Mouse (Mus musculus) midbrain, postnatal 0 days (tissue): ENCODE results near the gene Moap1. TPM values are rescaled to one million over a fixed set of nuclear protein-coding genes. Genes with fewer than 3 reads are reported as not detected.
A peak's percentile ranks its signal among the peaks of the same experiment; 100 is the strongest.

Source experiments
- ATAC-seq: fragments of 200-750 bp; cut with Nextera tagmentation; 2 replicates; pipeline ENCODE4 v1.8.0; 2017; ENCODE audit warnings: moderate number of reproducible peaks, mild to moderate bottlenecking, moderate TSS enrichment, moderate library complexity; ENCODE audit not compliant: low FRiP score
- DNase-seq: peaks from one replicate; pipeline ENCODE4 v3.0.0-alpha.2; 2015; ENCODE audit warnings: low spot score
- H3K27ac ChIP-seq: fragments of 300-500 bp; sonication (generic); 2 replicates; pipeline ENCODE4 v1.5.1; 2014; ENCODE audit warnings: low read depth, mild to moderate bottlenecking, low read length, mixed read lengths
- H3K27me3 ChIP-seq: fragments of 300-500 bp; sonication (generic); 2 replicates; pipeline ENCODE4 v1.6.1; 2014; ENCODE audit warnings: low read length, control low read depth, mixed read lengths; ENCODE audit not compliant: insufficient read depth
- H3K36me3 ChIP-seq: fragments of 300-500 bp; sonication (generic); 2 replicates; pipeline ENCODE4 v1.6.1; 2014; ENCODE audit warnings: low read length, control low read depth, mixed read lengths; ENCODE audit not compliant: insufficient read depth
- H3K4me1 ChIP-seq: fragments of 300-500 bp; sonication (generic); 2 replicates; pipeline ENCODE4 v1.6.1; 2014; ENCODE audit warnings: mild to moderate bottlenecking, control low read depth, antibody characterized with exemption, low read length, mixed read lengths; ENCODE audit not compliant: insufficient read depth
- H3K4me2 ChIP-seq: fragments of 300-500 bp; sonication (generic); 2 replicates; pipeline ENCODE4 v1.6.1; 2014; ENCODE audit warnings: low read depth, mild to moderate bottlenecking, low read length, mixed read lengths; ENCODE audit not compliant: poor library complexity, severe bottlenecking
- H3K4me3 ChIP-seq: fragments of 300-500 bp; sonication (generic); 2 replicates; pipeline ENCODE4 v1.5.1; 2014; ENCODE audit warnings: low read depth, mild to moderate bottlenecking, low read length, moderate library complexity
- H3K9ac ChIP-seq: fragments of 300-500 bp; sonication (generic); replicated peaks from 2 replicates; pipeline ENCODE4 v1.6.1; 2014; ENCODE audit warnings: mild to moderate bottlenecking, low read length, moderate library complexity, mixed read lengths; ENCODE audit not compliant: poor library complexity, severe bottlenecking
- H3K9me3 ChIP-seq: fragments of 300-500 bp; sonication (generic); 2 replicates; pipeline ENCODE4 v1.6.1; 2016; ENCODE audit warnings: low read length, control low read depth
- CTCF ChIP-seq: IDR thresholded peaks from 2 replicates; pipeline ENCODE4 v1.5.1; 2016; ENCODE audit warnings: antibody characterized with exemption, mild to moderate bottlenecking
- WGBS: fragments of 180-500 bp; shearing (Covaris S2); extraction: QIAGEN DNeasy Blood & Tissue Kit; methylation state at CpG from one replicate; pipeline ENCODE4 v1.1.7; 2014; 5-methylcytosine and 5-hydroxymethylcytosine counted together
- polyA plus RNA-seq: library from polyadenylated mRNA; unstranded; fragments of >200 nt; fragmentation: Nextera tagmentation; extraction: Ambion mirVana; gene quantifications from 2 replicates; pipeline ENCODE4 v1.2.1, GENCODE M21; 2015
- total RNA-seq: library from RNA; depleted of rRNA; stranded (reverse); fragments of >200 nt; gene quantifications from 2 replicates; pipeline ENCODE4 v1.2.3, GENCODE M21; 2014

Gene Moap1
- total and polyA plus RNA-seq, 2 experiments from 2014 or later, result 20.9 to 71.8 TPM

DNA sequence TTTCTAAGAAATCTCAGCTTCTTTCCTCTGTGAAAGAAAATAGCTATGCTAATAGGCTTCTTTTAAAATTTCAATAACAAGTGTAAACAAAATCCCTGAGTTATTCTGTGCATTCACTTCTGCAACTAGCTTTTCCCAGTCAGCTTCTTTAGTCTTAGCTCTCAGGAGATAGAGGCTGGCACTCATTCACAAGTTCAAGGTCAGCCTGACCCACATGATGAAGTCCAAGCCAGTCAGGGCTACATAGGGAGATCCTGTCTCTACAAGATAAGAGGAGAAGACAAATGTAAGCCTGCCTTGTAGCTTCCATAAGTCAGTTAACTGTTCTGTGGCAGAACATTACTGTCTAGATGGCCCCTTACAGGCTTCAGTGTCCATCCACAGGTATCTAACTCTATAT is 20.2 kb upstream of the Moap1 start:
- Histone ChIP-seq H3K9ac (no peak overlapping the region), H3K9me3 (no peaks in the 10 kb centered on the region), H3K27me3 (no peaks in the 10 kb centered on the region), H3K4me3 (no peak overlapping the region), H3K4me1 (peaks cover 8% of the 10 kb centered on the region), H3K27ac (no peak overlapping the region), H3K36me3 (peaks cover 34% of the 10 kb centered on the region), H3K4me2 (no peak overlapping the region)
- DNase-seq (no peak), ATAC-seq (no peak)
- no peak for TF ChIP-seq CTCF

DNA sequence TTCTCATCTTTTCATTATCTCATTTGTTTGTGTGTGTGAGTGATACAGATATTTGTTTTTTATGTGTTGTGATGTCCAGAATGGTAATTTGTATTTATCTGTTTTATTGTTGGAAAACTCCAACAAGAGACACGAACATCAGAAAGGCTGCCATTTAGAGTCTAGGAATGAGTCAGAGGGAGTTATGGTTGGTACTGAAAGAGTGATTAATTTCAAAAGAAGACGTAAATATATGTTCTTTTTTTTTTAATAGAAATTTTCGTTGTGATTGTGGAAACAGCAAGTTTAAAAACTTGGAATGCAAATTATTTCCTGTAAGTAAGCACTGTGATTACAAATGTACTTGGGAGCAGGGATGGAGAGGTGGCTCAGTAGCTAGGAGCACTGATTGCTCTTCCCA is 18.2 kb upstream of the Moap1 start:
- TF ChIP-seq CTCF, result no peak
- WGBS, result 94% methylated on average over 3 of the region's 3 CpGs
- DNase-seq, result no peak
- H3K4me2 ChIP-seq, result no peak overlapping the region
- H3K27ac ChIP-seq, result no peak overlapping the region
- peaks cover 17% of the 10 kb centered on the region for H3K36me3 ChIP-seq
- H3K27me3 ChIP-seq, result no peaks in the 10 kb centered on the region
- no peak overlapping the region for H3K4me3 ChIP-seq
- ATAC-seq, result no peak
- no peaks in the 10 kb centered on the region for H3K9me3 ChIP-seq
- peaks cover 9% of the 10 kb centered on the region for H3K4me1 ChIP-seq
- H3K9ac ChIP-seq, result no peak overlapping the region

GRCm38 (mm10) chr12:102758936-102759335 is 15.5 kb upstream of the Moap1 start:
- 1% methylated on average over 5 of the region's 5 CpGs for WGBS

GRCm38 (mm10) chr12:102758403-102758756 is 14.9 kb upstream of the Moap1 start, which contains the start of gene Gm20604:
Gene Gm20604, minus strand, starts transcription at chr12:102758672.
- H3K9ac ChIP-seq, result peak within 1 kb of the TSS; percentile 75
- no peak for TF ChIP-seq CTCF
- under 1% methylated on average over 10 of the region's 10 CpGs for WGBS
- H3K36me3 ChIP-seq, result 0 out of 2 replicates have a peak, but pooled peaks cover 3% of the 10 kb centered on the region
- DNase-seq, result peak; percentile 34
- peak within 1 kb of the TSS; percentile 82 for H3K27ac ChIP-seq
- H3K4me3 ChIP-seq, result peak within 1 kb of the TSS; percentile 85
- H3K9me3 ChIP-seq, result no peaks in the 10 kb centered on the region
- H3K4me1 ChIP-seq, result peaks cover 9% of the 10 kb centered on the region
- peak within 1 kb of the TSS; percentile 88 for H3K4me2 ChIP-seq
- no peak for ATAC-seq
- H3K27me3 ChIP-seq, result no peaks in the 10 kb centered on the region

More at GRCm38 (mm10) chr12:102758936-102759335, 15.5 kb upstream of the Moap1 start:
- no peaks in the 10 kb centered on the region for H3K27me3 ChIP-seq
- H3K4me3 ChIP-seq, result peak overlapping the region; percentile 85
- H3K9ac ChIP-seq, result peak overlapping the region; percentile 75; the same call in 1 of the 2 replicates
- no peaks in the 10 kb centered on the region for H3K9me3 ChIP-seq
- no peak for TF ChIP-seq CTCF
- no peak overlapping the region for H3K27ac ChIP-seq
- H3K4me2 ChIP-seq, result peak overlapping the region; percentile 88
- ATAC-seq (no peak), DNase-seq (no peak)
- H3K36me3 ChIP-seq, result 0 out of 2 replicates have a peak, but pooled peaks cover 3% of the 10 kb centered on the region
- peaks cover 9% of the 10 kb centered on the region for H3K4me1 ChIP-seq

DNA sequence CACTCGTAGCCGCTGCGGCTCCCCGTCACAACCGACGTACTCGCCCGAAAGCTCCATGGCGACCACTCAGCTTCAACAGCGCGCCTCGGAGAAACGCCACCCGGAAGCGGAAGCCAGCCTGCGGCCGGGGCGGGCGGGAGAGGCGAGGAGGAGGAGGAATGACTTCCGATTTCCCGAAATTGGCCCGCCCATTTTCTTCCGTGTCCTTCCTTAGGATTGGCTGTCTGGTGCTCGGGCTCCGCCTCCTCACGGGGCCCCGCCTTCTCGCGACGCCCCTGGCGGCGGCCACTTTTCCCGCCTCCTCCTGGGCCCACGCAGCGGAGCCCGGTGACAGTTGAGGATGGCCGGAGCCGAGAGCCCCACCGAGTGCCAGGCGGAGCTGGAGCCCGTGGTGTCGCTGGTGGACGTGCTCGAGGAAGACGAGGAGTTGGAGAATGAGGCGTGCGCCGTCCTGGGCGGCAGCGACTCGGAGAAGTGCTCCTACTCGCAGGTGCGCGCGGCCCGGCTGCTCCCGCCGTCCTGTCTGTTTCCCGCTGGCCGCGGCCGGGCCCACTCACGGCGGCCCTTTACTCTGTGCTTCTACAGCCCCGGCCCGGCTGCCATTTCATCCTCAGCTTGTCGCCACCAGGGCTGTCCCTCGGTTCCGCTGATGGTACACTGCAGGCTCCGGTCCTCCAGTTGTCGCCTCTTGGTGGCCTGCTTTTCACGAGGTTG is 14.4 kb upstream of the Moap1 start, which contains the start of the genes Gm28051, Gon7 and Ubr7:
Gm28051 (minus strand) TSS at position 77 of the 714 bp plus-strand sequence.
Gon7 (minus strand) TSS at position 115 of the 714 bp plus-strand sequence.
Ubr7 (plus strand) TSS at position 279 of the 714 bp plus-strand sequence.
- H3K9me3 ChIP-seq, result no peaks in the 10 kb centered on the region
- peak; percentile 67 for TF ChIP-seq CTCF
- H3K4me3 ChIP-seq, result peak within 1 kb of the TSS; percentile 85
- WGBS, result under 1% methylated on average over 59 of the region's 73 CpGs
- peak within 1 kb of the TSS; percentile 88 for H3K4me2 ChIP-seq
- DNase-seq (peak; percentile 97), ATAC-seq (peak; percentile 98)
- H3K36me3 ChIP-seq, result 0 out of 2 replicates have a peak, but pooled peaks cover 3% of the 10 kb centered on the region
- H3K4me1 ChIP-seq, result peaks cover 9% of the 10 kb centered on the region
- peak within 1 kb of the TSS; percentile 82 for H3K27ac ChIP-seq
- H3K27me3 ChIP-seq, result no peaks in the 10 kb centered on the region
- H3K9ac ChIP-seq, result peak within 1 kb of the TSS; percentile 75

- TF ChIP-seq CTCF, result no peak
- DNase-seq (no peak), ATAC-seq (peak; percentile 2; the same call in 1 of the 2 replicates)
- peak overlapping the region; percentile 82 for H3K27ac ChIP-seq
- H3K9me3 ChIP-seq, result no peaks in the 10 kb centered on the region
- no peaks in the 10 kb centered on the region for H3K36me3 ChIP-seq
- H3K4me1 ChIP-seq, result peaks cover 9% of the 10 kb centered on the region
- H3K9ac ChIP-seq, result peak overlapping the region; percentile 65
- H3K27me3 ChIP-seq, result no peaks in the 10 kb centered on the region
- WGBS, result 1% methylated on average over 45 of the region's 46 CpGs
- H3K4me2 ChIP-seq, result peak overlapping the region; percentile 88
- H3K4me3 ChIP-seq, result peak overlapping the region; percentile 85
These were observed 13.7 kb upstream of the Moap1 start for GRCm38 (mm10) chr12:102757055-102757688.
